ENCODE assay signal across 8 mouse cellular contexts in the genomic region with DNA sequence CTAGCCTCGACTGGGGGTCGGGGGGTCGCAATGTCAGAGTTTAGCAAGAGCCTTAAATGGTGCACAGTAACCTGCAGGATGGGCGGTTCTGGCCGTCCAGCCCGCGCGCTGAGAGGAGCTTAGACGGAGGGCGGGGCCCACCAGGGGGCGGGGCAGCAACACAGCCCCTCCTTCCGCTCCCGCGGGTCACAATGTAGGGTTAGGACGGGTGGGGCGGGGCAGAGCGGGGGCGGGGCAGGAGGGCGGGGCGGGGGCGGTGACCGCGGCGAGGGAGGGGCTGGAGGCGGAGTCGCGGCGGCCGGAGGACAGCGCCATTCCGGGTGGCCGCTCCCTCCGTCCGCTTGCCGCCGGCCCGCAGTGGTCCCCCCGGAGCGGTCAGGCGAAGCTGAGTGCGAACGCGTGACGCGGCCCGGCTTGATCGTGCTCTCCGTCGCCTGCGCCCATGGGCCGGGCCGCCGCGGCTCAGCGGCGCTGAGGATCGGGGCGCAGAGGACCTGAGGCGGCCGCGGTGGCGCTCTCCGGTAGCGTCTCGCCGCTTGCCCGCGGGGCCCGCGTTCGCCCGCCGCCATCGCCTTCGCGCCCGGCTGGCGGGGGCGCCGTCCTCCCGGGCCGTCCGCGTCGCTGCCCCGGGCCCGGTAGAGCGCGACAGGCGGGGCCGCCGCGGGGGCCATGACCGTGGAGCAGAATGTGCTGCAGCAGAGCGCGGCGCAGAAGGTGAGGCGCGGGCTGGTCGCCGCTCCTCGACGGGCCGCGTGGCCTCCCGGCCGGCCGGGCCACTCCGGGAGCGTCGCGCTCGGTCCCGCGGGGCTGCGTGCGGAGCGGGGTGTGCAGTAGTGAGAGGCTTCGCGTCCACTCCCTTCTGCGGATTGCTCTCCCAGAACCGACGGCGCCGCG. TPM values are rescaled to one million over a fixed set of nuclear protein-coding genes. Genes with fewer than 3 reads are reported as not detected.
DNase-seq lines count a peak whose midpoint lies in the region; ATAC-seq and TF ChIP-seq lines count a peak whose summit lies in the region.

A gene (plus strand): TSS at position 280 of the 894 bp plus-strand sequence.

- H3K36me3 ChIP-seq in lung, postnatal 0 days (ENCODE audit: insufficient read depth, low read length): no peaks in the 10 kb centered on the region

- H3K27ac ChIP-seq in lung, postnatal 0 days (ENCODE audit: low read length): peak within 1 kb of the TSS; percentile 97

- H3K4me1 ChIP-seq in lung, postnatal 0 days (ENCODE audit: insufficient read depth, low read depth, low read length): peaks cover 6% of the 10 kb centered on the region; the same call in 1 of the 2 replicates

- TF ChIP-seq CTCF in lung, postnatal 0 days (IDR thresholded peaks at IDR 0.05): no peak

- DNase-seq in MEL-GATA-1-ER (ENCODE audit: extremely low read depth, low read depth): peak; percentile 47
- DNase-seq in cerebellum, adult 9-10 months: peak; percentile 91
- DNase-seq in layer of hippocampus, postnatal 10 days (ENCODE audit: low spot score in 2 of 2): peak; percentile 75 to 80
- DNase-seq in lung, postnatal 0 days (ENCODE audit: low spot score): peak; percentile 94
- DNase-seq in ovary, postnatal 10 days (ENCODE audit: low spot score): peak; percentile 69
- DNase-seq in thymus, postnatal 10 days (ENCODE audit: low spot score in 2 of 2): peak; percentile 91 to 92

- no peaks in the 10 kb centered on the region for H3K9me3 ChIP-seq in lung, postnatal 0 days (ENCODE audit: low read length)

- under 1% methylated on average over 64 of the region's 126 CpGs for WGBS in lung, postnatal 0 days

- H3K4me2 ChIP-seq in lung, postnatal 0 days (replicated peaks; ENCODE audit: low read depth, low read length): peak within 1 kb of the TSS; percentile 59

- no peaks in the 10 kb centered on the region for H3K27me3 ChIP-seq in lung, postnatal 0 days (replicated peaks; ENCODE audit: insufficient read depth, low read length)

- H3K9ac ChIP-seq in lung, postnatal 0 days (replicated peaks; ENCODE audit: low read depth): peak within 1 kb of the TSS; percentile 86

- TF ChIP-seq EP300 in lung, postnatal 0 days (IDR thresholded peaks at IDR 0.05): no peak

- peak; percentile 80 for ATAC-seq in frontal cortex, adult (ENCODE audit: low TSS enrichment)
- ATAC-seq in hematopoietic stem cell, adult 5-6 weeks (replicated peaks in 1 of 2; ENCODE audit: insufficient read depth in 1 of 2, low FRiP score in 2 of 2, low TSS enrichment in 1 of 2, low read depth in 1 of 2, poor library complexity in 2 of 2, severe bottlenecking in 2 of 2): peak; percentile 83 to 86
- ATAC-seq in lung, postnatal 0 days: peak; percentile 95

- H3K4me3 ChIP-seq in lung, postnatal 0 days (ENCODE audit: low read depth, low read length): peak within 1 kb of the TSS; percentile 80

RNA-seq across cellular contexts. Expression of the gene that starts here (rescaled TPM):
- 89.2 and 104 TPM in 2 replicates for total RNA-seq in hematopoietic stem cell, adult 5-6 weeks (2017)
- 10 to 100 TPM; 27.1 to 30.8 TPM for total RNA-seq in layer of hippocampus, postnatal 10 days (2021)
- 19.2 and 21.8 TPM in 2 replicates for polyA plus RNA-seq in lung, postnatal 0 days (2015; fragmentation: Nextera tagmentation; extraction: Ambion mirVana)

Comparison
In these comparisons a context has a peak if more than half of its experiments do, and no peak if none do; other contexts are left out.
1. Peak in every context shown above with its lines: DNase-seq, ATAC-seq, H3K4me3 ChIP-seq and H3K27ac ChIP-seq.